Mouse (Mus musculus) kidney, adult 2 months (tissue): ENCODE results near the gene Smox.

Source experiments
- CTCF ChIP-seq: fragments of 200-500 bp; conservative IDR thresholded peaks from 2 replicates; pipeline ENCODE4 v1.5.1; 2011; ENCODE audit warnings: low read depth, mild to moderate bottlenecking, control low read depth, low read length, moderate library complexity, mixed read lengths; ENCODE audit not compliant: insufficient read depth, insufficient read length
- POLR2A ChIP-seq: fragments of 200-500 bp; IDR thresholded peaks from one replicate; pipeline ENCODE4 v1.6.1; 2011; ENCODE audit warnings: low read depth, low read length, control low read depth

DNA sequence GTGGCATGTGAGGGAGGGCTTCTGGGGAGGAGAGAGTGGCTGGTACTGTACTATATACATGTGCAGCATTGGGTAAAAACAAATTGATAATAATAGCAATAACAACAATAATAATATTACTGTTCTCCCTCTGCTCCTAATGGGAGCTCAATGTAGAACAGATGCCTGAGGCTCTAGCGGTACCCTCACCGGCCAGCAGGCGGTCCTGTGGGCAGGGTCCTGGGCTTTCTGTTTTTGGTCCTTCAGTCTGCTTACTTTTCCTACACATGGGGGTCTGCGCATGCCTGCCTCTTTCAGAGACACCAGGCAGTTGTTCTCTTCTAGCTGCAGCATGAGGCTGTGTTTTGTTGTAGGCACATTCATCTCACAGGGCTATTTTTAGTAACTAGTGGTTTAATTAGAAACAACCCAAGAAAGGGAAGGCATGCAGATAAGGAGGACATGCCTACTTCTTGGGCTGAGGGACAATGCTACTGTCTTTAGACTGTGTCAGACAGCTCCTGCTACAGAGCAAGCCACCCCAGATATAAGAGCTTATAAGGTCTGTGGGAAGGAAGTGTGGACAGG is 22.8 kb downstream of the Smox start:
- TF ChIP-seq POLR2A (no peak), CTCF (no peak)
